Mouse (Mus musculus) CH12.LX (cell line): ENCODE measurements at regions not wholly inside any gene's neighbourhood (a gene's known extent, or its start where the extent isn't known, plus 50 kb on each side); places are given as distances from the start of the nearest gene placed in this dataset.

ENCODE experiments used
- BHLHE40 ChIP-seq: IDR thresholded peaks from 2 replicates; pipeline ENCODE4 v1.6.1; 2011; ENCODE audit warnings: mild to moderate bottlenecking, low read depth, low read length, improper control_type of control experiment
- CTCF ChIP-seq, 2 experiments: IDR thresholded peaks in 1 of 2; conservative IDR thresholded peaks in 1 of 2; 2 replicates each; pipeline ENCODE4 v1.5.1; 2011 to 2012; ENCODE audit warnings: low read depth in 2 of 2, low read length in 2 of 2, improper control_type of control experiment in 1 of 2, inconsistent platforms in 1 of 2, mild to moderate bottlenecking in 1 of 2, moderate library complexity in 1 of 2
- E2F4 ChIP-seq: IDR thresholded peaks from 2 replicates; pipeline ENCODE4 v1.6.1; 2011; ENCODE audit warnings: low read depth, low read length, improper control_type of control experiment; ENCODE audit not compliant: insufficient replicate concordance
- ELF1 ChIP-seq: IDR thresholded peaks from 2 replicates; pipeline ENCODE4 v1.6.1; 2014; ENCODE audit warnings: low read depth, mild to moderate bottlenecking, inconsistent platforms, low read length, improper control_type of control experiment
- EP300 ChIP-seq: IDR thresholded peaks from 2 replicates; pipeline ENCODE4 v1.6.1; 2011; ENCODE audit warnings: low read length, improper control_type of control experiment
- ETS1 ChIP-seq: conservative IDR thresholded peaks from 2 replicates; pipeline ENCODE4 v1.6.1; 2012; ENCODE audit warnings: low read depth, mild to moderate bottlenecking, inconsistent platforms, low read length, improper control_type of control experiment, moderate library complexity
- HCFC1 ChIP-seq: IDR thresholded peaks from 2 replicates; pipeline ENCODE4 v1.6.1; 2012; ENCODE audit warnings: low read depth, mild to moderate bottlenecking, inconsistent platforms, low read length, improper control_type of control experiment
- MAX ChIP-seq: IDR thresholded peaks from 2 replicates; pipeline ENCODE4 v1.6.1; 2011; ENCODE audit warnings: low read length, improper control_type of control experiment
- POLR2A ChIP-seq: IDR thresholded peaks from 2 replicates; pipeline ENCODE4 v1.6.1; 2011; ENCODE audit warnings: low read depth, mild to moderate bottlenecking, improper control_type of control experiment, low read length
- POLR2AphosphoS2 ChIP-seq: IDR thresholded peaks from 2 replicates; pipeline ENCODE4 v1.6.1; 2011; ENCODE audit warnings: low read depth, low read length, improper control_type of control experiment
- TBP ChIP-seq: conservative IDR thresholded peaks from 2 replicates; pipeline ENCODE4 v1.6.1; 2011; ENCODE audit warnings: low read depth, low read length, improper control_type of control experiment
- TCF12 ChIP-seq: IDR thresholded peaks from 2 replicates; pipeline ENCODE4 v1.6.1; 2014; ENCODE audit warnings: low read depth, mild to moderate bottlenecking, inconsistent platforms, low read length, improper control_type of control experiment
- USF1 ChIP-seq: IDR thresholded peaks from 2 replicates; pipeline ENCODE4 v1.6.1; 2014; ENCODE audit warnings: low read depth, mild to moderate bottlenecking, inconsistent platforms, low read length, improper control_type of control experiment

- no peak for TF ChIP-seq ETS1
- no peak for TF ChIP-seq EP300
- TF ChIP-seq POLR2A, result no peak
- TF ChIP-seq E2F4, result no peak
- TF ChIP-seq CTCF (conservative IDR thresholded peaks at IDR 0.05 in 1 of 2, IDR thresholded peaks at IDR 0.05 in 1 of 2; ENCODE audit: low read depth in 2 of 2, low read length in 2 of 2), result no peak
- TF ChIP-seq POLR2AphosphoS2, result no peak
- no peak for TF ChIP-seq ELF1
- no peak for TF ChIP-seq TBP
- no peak for TF ChIP-seq HCFC1
- TF ChIP-seq MAX, result no peak
- TF ChIP-seq USF1, result no peak
- TF ChIP-seq BHLHE40, result no peak
- TF ChIP-seq TCF12, result no peak
Measured at GRCm38 (mm10) chr12:74728866-74729265, 412.7 kb upstream of the Gm11042 start.
